Mouse (Mus musculus): Measurements from ENCODE around the gene Stard5.

The Stard5 gene

GRCm38 (mm10) chr7:83633856-83634255, 2.1 kb downstream of the Stard5 start:
- no peak for DNase-seq (ENCODE audit: low read depth)

- no peak for DNase-seq (ENCODE audit: low read depth)
Measured at GRCm38 (mm10) chr7:83635726-83636125, 4.0 kb downstream of the Stard5 start.

DNA sequence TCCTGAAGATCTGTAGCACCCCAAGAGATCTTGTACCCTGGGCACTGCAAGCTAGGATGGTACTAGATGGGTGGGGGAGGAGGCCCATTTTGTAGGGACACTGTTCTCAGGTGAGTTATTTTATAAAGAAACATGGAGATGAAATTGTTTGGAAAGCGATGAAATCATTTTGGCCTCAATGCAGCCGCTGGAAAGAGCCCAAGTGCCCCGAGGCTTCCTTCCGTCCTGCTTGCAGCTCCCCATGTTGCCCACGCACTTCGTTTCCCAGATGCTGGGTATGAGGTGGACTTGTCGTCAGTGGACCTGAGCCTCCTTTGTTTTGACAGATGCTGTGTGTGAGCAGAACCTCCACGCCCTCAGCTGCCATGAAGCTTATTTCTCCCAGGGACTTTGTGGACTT, 4.7 kb downstream of the Stard5 start:
- no peak for DNase-seq (ENCODE audit: low read depth)

DNA sequence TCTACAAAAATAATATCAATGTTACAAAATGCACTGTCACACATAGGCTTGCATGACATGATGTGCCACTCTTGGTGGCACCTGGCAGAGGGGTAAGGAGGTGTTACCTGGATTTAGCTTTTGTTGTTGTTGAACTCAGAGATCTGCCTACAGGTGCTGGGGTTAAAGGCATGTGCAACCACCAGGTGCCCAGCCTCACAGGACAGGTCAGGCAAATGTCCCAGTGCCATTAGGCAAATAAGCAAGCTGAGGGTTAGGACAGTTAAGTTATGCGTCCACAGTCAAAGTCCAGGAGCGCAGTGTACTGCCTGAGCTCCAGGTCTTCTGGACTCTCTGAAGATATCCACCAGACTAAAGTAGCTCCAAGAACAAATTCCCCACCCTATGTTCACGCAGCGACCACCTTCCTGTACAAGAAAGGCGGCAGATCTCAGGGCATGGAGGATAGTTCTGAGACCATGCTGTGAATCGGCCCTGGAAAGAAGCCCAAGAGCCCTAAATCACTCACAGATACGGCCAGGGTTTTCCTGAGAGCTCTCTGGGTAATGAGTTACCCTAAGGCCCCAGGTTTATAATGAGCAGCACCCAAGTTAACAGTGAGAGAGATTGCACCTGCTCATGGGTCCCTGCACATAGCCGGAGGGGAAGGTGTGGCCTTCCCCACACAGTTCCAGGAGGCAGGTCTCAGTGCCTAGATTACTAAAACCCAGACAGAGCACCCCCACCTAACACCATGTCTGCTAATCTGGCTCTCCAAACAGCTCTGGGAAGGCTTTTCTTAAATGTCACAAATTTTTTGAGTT, 6.2 kb downstream of the Stard5 start:
- DNase-seq (ENCODE audit: low read depth), result no peak

GRCm38 (mm10) chr7:83639084-83639483, 7.3 kb downstream of the Stard5 start:
- no peak for DNase-seq (ENCODE audit: low read depth)

- DNase-seq (ENCODE audit: low read depth), result no peak
Measured at GRCm38 (mm10) chr7:83640581-83640980, 8.8 kb downstream of the Stard5 start.

- no peak for DNase-seq (ENCODE audit: low read depth)
Measured at GRCm38 (mm10) chr7:83641163-83641562, 9.4 kb downstream of the Stard5 start.

DNA sequence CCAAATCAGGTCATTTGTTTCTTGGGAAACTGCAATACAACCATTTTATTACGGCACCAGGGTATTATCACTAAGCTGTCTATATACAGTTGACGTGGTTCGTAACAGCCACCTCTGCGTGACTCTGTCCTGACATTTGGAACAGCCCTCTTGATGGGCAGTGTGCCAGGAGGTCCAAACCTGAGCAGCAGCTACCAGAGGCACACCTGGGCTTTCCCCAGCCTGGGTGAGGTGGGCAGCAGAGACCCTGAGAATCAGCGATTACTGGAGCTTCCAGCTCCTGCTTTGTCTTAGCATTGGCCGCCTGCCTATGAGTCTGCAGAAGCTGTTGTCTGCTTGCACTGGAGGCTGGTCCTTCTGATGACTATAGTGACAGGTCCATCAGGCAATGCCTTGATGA, 11.8 kb downstream of the Stard5 start:
- no peak for DNase-seq (ENCODE audit: low read depth)

GRCm38 (mm10) chr7:83644761-83645160, 13.0 kb downstream of the Stard5 start:
- DNase-seq (ENCODE audit: low read depth), result no peak

GRCm38 (mm10) chr7:83645476-83645875, 13.7 kb downstream of the Stard5 start:
- DNase-seq (ENCODE audit: low read depth), result no peak

DNA sequence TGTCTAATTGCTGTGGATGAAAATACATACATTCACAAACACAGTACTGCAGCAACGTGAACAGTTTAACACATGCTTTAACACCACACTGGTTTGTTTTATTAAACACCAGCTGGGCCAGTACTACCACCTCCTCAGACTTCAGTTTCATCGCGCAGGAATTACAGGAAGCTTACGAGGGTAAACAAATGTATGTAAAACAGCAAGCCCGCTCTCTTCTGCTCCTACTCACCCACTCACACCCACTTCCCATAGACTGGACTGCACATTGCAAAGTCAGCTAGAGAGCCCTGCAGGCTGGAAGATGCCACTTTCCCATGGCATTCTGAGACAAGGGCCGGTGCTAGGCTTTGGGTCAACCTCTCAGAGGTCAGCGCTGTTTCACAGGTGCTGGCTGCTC, 17.0 kb downstream of the Stard5 start:
- no peak for DNase-seq (ENCODE audit: low read depth)

- no peak for DNase-seq (ENCODE audit: low read depth)
Measured at GRCm38 (mm10) chr7:83650638-83651037, 18.9 kb downstream of the Stard5 start.

- DNase-seq (ENCODE audit: low read depth), result no peak
Measured at GRCm38 (mm10) chr7:83652498-83652897, 20.7 kb downstream of the Stard5 start.

GRCm38 (mm10) chr7:83653605-83654051, 21.9 kb downstream of the Stard5 start:
- DNase-seq (ENCODE audit: low read depth), result no peak

DNA sequence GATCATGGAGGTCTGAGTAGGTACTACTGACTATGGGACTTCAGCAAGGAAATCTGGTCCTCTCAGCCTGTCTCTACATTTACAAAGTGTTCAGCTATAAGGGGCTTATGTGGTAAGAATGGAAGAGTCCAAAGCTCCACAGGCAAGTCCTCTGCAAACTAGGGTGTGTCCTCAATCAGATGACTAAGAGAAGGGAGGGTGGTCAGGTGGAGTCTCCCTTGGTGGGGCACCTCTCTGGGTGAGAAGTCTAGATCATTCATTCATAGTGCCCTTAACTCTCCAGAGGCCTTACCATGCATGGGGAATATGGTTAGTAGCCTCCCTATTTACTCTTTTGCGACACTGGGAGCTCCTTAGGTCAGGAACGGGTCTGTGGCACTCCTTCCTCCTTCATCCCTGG, 22.4 kb downstream of the Stard5 start:
- DNase-seq (ENCODE audit: low read depth), result no peak

- DNase-seq (ENCODE audit: low read depth), result no peak
Measured at GRCm38 (mm10) chr7:83654938-83655630, 23.3 kb downstream of the Stard5 start.

DNA sequence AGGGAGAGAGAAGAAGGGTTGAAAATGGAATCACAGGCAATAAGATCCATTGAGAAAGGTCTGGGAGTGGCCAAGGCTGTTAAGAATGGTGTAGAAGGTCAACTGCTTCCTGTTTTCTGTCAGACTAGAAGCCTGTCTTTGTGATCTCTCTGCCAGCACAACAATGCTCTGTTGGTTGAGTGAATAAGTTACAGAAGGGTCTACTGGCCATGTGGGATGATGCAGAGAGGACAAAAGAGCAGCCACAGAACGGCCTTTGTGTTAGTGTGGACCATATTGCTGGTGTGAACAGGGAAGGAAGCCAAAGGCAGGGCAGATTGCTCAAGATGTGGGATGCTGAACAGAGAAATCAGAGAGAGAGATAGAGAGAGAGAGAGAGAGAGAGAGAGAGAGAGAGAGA, 27.0 kb downstream of the Stard5 start:
- no peak for DNase-seq (ENCODE audit: low read depth)

DNA sequence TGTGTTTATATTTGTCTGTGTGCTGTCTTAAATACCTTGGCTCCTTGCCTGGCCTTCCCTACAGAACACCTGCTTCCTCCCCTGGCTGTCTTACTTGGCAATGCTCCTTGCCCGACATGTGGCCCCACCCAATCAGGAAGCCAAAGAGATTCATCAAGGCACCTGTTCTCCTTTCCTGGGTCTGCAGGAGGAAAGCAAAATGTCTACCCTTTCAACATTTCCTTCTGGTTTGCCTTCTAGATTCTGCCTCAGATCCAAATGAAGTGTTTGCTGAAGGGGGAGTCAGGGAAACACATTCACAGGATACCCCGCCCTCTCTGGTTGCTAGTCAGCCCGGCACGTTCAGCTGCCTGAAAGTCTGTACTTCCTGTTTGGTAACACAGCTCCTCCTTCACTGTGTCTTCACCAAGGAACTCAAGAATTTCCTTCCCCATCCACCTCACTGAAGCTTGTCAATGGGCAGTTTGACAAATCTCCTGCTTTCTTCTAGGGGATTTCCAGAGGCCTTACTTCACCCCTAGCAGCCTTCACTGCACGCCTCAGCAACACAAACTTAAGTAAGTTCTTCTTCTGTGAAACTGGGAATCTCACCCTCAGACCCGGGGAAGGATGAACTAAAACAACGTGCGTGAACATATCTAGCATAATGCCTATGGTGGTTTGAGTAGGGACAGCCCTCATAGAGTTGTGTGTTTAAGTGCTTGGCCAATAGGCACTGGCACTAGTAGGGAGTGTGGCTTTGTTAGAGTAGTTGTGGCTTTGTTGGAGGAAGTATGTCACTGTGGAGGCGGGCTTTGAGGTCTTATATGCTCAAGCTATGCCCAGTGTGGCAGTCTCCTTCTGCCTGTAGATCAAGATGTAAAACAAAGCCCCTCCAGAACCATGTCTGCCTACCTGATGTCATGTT, 27.7 kb downstream of the Stard5 start:
- no peak for DNase-seq (ENCODE audit: low read depth)

DNA sequence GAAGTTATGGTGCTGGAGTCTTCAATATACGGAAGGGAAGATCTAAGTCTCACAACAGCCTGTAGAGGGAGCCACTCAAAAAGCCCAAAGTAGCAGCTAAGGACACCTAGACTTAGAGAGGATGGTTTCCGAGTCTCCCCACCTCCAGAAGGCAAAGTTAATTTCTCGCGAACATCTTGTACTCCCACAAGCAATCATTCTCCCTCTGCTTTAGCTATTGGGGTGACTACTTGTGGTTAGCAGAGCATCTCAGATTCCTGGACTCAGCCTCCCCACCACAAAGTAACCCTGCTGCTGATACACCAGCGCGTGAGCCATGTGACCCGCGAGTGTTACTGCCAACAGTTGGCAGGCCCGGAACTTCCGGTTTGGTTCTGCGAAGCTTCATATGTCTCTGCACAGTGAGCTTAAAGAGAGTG, 28.5 kb downstream of the Stard5 start:
- DNase-seq (ENCODE audit: low read depth), result no peak

- no peak for DNase-seq (ENCODE audit: low read depth)
Measured at GRCm38 (mm10) chr7:83661031-83661430, 29.3 kb downstream of the Stard5 start.

GRCm38 (mm10) chr7:83661763-83662162, 30.0 kb downstream of the Stard5 start:
- DNase-seq (ENCODE audit: low read depth), result no peak

DNA sequence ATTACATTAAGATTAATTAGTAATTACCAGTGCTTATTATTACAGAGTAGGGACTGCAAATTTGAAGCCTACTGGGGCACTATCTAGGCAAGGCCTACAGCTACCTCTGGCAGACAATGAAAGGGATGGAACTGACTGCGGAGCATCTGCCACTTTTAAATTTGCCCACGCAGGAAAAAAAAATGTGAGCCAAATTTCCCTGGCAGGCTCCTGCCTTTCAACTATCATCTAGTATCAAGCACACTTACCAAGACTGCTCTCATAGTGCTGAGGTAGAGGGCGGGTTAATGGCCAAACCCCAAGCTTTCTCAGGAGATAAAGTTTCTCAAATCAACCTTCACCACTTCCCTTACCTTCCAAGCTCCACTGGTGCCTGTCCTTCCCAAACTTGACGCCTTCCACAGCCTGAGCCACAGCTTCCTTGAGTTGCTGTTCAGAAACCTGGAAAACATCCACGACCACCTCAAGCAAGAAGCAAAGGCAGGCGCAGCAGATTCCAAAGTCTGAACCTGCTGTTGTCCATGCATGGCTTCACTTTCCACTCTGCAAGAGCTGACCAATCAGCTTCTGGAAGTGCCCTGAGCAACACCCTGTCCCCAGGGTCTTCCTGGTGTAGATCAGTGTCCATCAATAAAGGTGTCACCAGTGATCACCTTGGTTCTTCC, 31.1 kb downstream of the Stard5 start:
- DNase-seq (ENCODE audit: low read depth), result no peak

All from c-Kit-positive CD71-positive TER-119-negative erythroid progenitor cells, embryonic 14.5 days (primary cell).